Mouse (Mus musculus) frontal cortex, postnatal 25 days (tissue): Measurements from ENCODE around the gene Ntng1.

Source experiments
- DNase-seq, 2 experiments: peaks; one replicate each; pipeline ENCODE4 v3.0.0; 2022; ENCODE audit warnings: low spot score in 2 of 2

Gene Ntng1

DNA sequence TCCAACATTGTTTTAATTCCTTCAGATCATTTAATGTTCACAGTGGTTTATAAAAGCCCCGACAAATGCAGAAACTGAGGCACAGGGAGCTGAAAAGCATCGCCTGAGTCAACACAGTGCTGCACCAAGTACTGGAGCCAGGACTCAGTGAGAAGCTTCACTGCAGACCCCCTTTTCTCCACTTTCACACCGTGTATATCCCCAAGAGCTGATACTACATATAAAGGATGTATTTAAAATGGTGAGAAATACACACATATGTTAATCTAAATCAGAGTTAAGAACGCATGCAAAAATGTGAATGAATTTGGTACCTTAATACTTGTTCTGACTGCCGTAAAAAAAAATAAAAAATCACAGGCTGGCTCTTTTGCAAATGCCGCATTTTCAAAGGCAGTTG, 88.4 kb downstream of the Ntng1 start:
- no peak for DNase-seq

GRCm38 (mm10) chr3:110054125-110054524, 89.7 kb downstream of the Ntng1 start:
- DNase-seq = no peak

GRCm38 (mm10) chr3:110048152-110048551, 95.7 kb downstream of the Ntng1 start:
- no peak for DNase-seq

GRCm38 (mm10) chr3:110046750-110047149, 97.1 kb downstream of the Ntng1 start:
- no peak for DNase-seq

DNA sequence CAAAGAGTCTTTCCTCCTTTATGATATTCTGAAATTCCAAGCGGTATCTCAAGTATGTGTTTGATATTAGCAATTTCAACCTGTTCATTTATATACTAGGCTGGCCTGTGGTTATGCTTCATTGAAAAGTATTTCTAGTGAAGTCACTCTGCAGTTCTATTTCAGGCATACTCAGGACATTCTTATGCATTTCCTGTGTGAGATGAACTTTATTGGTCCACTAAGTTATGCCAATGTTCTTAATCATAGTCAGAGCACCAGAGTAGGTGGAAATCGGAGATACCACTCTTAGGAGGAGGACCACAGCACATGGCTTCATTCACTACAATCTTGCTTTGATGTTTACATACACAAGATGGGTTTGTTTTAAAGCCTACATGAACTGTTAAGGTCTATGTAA, 99.6 kb downstream of the Ntng1 start:
- DNase-seq = no peak

- DNase-seq = no peak
These were observed 100.1 kb downstream of the Ntng1 start for GRCm38 (mm10) chr3:110043641-110044187.

- no peak for DNase-seq
These were observed 120.8 kb downstream of the Ntng1 start for GRCm38 (mm10) chr3:110022783-110023599.

DNA sequence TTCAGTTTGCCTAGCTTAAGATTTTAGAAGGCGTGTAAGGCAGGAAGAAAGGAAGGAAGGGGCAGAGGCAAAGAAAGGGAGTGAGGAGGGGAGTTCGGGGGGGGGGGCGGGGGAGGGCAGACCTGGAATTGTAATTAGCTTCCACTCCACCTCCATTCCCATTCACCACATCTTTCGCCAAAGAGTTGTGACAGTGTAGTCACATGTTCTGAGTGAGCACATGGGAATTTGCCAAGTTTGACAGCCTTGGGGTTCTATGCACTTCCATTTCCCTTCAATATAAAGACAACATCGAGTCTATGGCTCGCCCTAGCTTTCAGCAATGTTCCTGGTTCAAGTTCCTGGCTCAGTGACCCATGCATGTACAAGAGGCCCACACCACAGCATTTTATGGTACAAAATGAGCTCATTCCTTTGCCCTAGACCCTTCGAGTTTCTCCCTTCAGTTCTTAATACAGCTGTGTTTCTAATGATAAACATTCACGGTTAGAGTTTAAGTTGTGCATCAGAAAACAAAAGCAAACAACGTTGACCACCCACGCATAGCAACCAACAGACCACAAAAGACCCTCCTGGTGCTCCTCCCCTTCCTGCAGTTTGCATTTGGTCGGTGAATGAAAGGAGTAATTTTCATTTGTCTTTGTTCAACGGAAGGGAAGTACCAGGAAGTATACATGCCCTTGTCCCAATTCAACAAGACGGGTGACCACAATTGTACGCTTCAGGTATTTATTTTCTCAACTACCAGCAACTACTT, 132.8 kb downstream of the Ntng1 start:
- no peak for DNase-seq

- DNase-seq = no peak
These were observed 133.4 kb downstream of the Ntng1 start for GRCm38 (mm10) chr3:110010441-110010840.

- no peak for DNase-seq
These were observed 143.5 kb downstream of the Ntng1 start for GRCm38 (mm10) chr3:110000349-110000748.

GRCm38 (mm10) chr3:109995663-109996024, 148.2 kb downstream of the Ntng1 start:
- DNase-seq = no peak

GRCm38 (mm10) chr3:109994978-109995662, 148.7 kb downstream of the Ntng1 start:
- DNase-seq = no peak

GRCm38 (mm10) chr3:109984086-109984485, 159.7 kb downstream of the Ntng1 start:
- DNase-seq = no peak

DNA sequence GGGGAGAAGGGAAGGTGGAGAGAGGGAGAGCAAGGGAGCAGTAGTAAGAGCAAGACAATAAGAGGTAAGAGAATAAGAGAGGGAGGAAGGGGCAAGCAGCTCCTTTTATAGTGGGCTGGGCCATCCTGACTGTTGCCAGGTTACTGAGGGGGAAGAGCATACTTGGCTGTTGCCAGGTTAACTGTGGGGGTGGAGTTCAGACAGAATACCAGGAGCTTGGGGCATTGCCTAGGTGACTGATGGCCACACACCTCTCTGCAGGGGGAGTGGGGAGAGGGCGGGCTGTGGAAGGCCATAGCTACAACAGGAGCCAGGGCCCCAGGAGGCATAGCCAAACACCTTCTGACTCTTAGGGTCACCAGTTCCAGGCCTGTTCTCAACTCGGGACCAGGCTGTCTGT, 166.2 kb downstream of the Ntng1 start:
- DNase-seq = no peak

- DNase-seq = no peak
These were observed 168.7 kb downstream of the Ntng1 start for GRCm38 (mm10) chr3:109975106-109975505.

DNA sequence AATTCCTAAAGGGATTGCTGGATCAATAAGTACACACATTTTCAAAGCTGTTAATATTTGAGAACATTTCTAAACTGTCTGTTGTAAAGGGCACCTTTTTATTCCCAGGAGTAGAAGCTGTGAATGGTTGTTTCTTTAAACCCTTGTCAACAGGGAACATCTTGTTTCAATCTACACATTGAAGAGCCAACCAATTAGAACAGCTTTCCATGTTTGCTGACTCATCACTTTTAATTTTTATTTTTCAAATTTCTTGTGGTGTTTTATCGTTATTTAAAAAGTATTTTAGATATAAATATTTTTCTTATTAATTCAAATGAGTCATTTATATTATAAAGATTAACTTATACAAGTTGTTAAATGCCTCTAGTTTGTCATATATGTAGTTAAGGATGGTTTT, 172.3 kb downstream of the Ntng1 start:
- no peak for DNase-seq

GRCm38 (mm10) chr3:109970181-109970580, 173.6 kb downstream of the Ntng1 start:
- DNase-seq = no peak

DNA sequence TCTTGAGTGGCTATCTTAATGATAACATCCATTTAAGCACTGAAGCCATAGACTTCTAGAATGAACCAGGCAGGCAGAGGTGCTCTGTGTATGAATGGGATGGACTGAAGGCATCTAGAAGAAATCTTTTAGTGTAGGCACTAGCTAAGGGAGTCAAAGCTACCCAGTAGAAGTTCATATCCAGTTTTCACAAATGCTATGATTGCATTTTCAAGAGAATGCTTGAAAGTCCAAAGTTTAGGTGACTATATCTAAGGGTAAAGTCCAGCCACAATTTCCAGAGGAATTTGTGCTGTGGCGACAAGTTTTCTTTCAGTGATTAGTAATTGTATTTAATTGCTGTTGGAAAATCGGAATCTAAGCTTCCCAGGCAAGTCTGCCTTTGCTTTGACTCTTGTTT, 181.2 kb downstream of the Ntng1 start:
- DNase-seq = no peak

DNA sequence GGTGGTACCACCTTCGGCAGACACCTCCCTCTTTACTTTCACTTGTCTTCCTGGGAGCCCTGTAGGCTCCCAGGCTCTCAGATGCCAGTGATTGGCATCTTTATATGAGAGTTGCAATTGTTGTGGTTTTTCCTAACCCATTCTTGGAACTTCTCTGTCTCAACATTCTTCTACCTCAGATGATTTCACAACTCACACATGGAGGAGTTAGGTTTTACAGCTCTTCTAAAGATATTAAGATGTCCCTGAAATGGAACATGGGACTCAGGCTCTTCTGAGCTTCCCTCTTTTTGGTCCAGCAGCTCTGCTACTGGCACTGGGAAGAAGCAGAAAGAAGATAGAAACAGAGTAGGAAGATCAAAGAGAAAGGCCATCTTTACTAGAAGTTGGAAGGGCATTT, 200.9 kb downstream of the Ntng1 start:
- no peak for DNase-seq

- no peak for DNase-seq
These were observed 206.2 kb downstream of the Ntng1 start for GRCm38 (mm10) chr3:109937634-109938033.

GRCm38 (mm10) chr3:109936275-109936674, 207.5 kb downstream of the Ntng1 start:
- DNase-seq = no peak

- DNase-seq = no peak
These were observed 211.6 kb downstream of the Ntng1 start for GRCm38 (mm10) chr3:109932261-109932660.
